Mouse (Mus musculus) monocyte, adult 2 months (primary cell): ENCODE measurements around the gene Sbk3.

Experiments used
- DNase-seq, 2 experiments: peaks; one replicate each; pipeline ENCODE4 v3.0.0; 2022; ENCODE audit warnings: low spot score in 2 of 2, low read depth in 1 of 2

Gene Sbk3

GRCm38 (mm10) chr7:4936832-4937231 lies 34.1 kb downstream of the Sbk3 start:
- DNase-seq = no peak

- no peak for DNase-seq
These were observed 36.6 kb downstream of the Sbk3 start for GRCm38 (mm10) chr7:4934160-4934914.

GRCm38 (mm10) chr7:4933103-4933502 lies 37.9 kb downstream of the Sbk3 start:
- no peak for DNase-seq

- DNase-seq = no peak
These were observed 42.6 kb downstream of the Sbk3 start for GRCm38 (mm10) chr7:4928323-4928722.

GRCm38 (mm10) chr7:4927711-4928110 lies 43.3 kb downstream of the Sbk3 start:
- DNase-seq = no peak

- no peak for DNase-seq
These were observed 44.1 kb downstream of the Sbk3 start for GRCm38 (mm10) chr7:4926849-4927248.

GRCm38 (mm10) chr7:4925441-4926381 lies 45.3 kb downstream of the Sbk3 start, which contains the start of gene Ssc5d:
TSS of gene Ssc5d (plus strand) at chr7:4925785.
- DNase-seq = no peak

GRCm38 (mm10) chr7:4924891-4925301 lies 46.1 kb downstream of the Sbk3 start:
- DNase-seq = no peak

- no peak for DNase-seq
These were observed 46.5 kb downstream of the Sbk3 start for GRCm38 (mm10) chr7:4924483-4924882.

GRCm38 (mm10) chr7:4923586-4924364 lies 47.2 kb downstream of the Sbk3 start:
- DNase-seq = no peak

GRCm38 (mm10) chr7:4922931-4923565 lies 47.9 kb downstream of the Sbk3 start:
- no peak for DNase-seq

GRCm38 (mm10) chr7:4922508-4922907 lies 48.5 kb downstream of the Sbk3 start:
- no peak for DNase-seq

- no peak for DNase-seq
These were observed 49.0 kb downstream of the Sbk3 start, which contains the start of gene Nat14 for GRCm38 (mm10) chr7:4921824-4922482. TSS of gene Nat14 (plus strand) at chr7:4922028.

GRCm38 (mm10) chr7:4920976-4921823 lies 49.8 kb downstream of the Sbk3 start:
- DNase-seq = no peak

GRCm38 (mm10) chr7:4920496-4920895 lies 50.5 kb downstream of the Sbk3 start:
- no peak for DNase-seq

GRCm38 (mm10) chr7:4919971-4920370 lies 51.0 kb downstream of the Sbk3 start:
- DNase-seq = no peak

- no peak for DNase-seq
These were observed 51.9 kb downstream of the Sbk3 start for GRCm38 (mm10) chr7:4919096-4919495.

GRCm38 (mm10) chr7:4918681-4919080 lies 52.3 kb downstream of the Sbk3 start:
- no peak for DNase-seq

- no peak for DNase-seq
These were observed 53.5 kb downstream of the Sbk3 start for GRCm38 (mm10) chr7:4917494-4917893.
